Mouse (Mus musculus) limb, embryonic 15.5 days (tissue): ENCODE data around the gene Lpar5. TPM values are rescaled to one million over a fixed set of nuclear protein-coding genes. Genes with fewer than 3 reads are reported as not detected.
A peak's percentile ranks its signal among the peaks of the same experiment; 100 is the strongest.
"Not testable (repeated sequence)": the region's sequence is repeated elsewhere in the genome, so short reads cannot be mapped to it uniquely, and the experiment has no call there.

Experiments used
- ATAC-seq: fragments of 200-750 bp; cut with Nextera tagmentation; 2 replicates; pipeline ENCODE4 v1.8.0; 2017; ENCODE audit warnings: low read depth, moderate TSS enrichment; ENCODE audit not compliant: insufficient number of reproducible peaks, low FRiP score, low TSS enrichment
- H3K27ac ChIP-seq: fragments of 300-500 bp; sonication (generic); 2 replicates; pipeline ENCODE4 v1.5.1; 2015; ENCODE audit warnings: moderate library complexity, mild to moderate bottlenecking, inconsistent platforms
- H3K27me3 ChIP-seq: fragments of 300-500 bp; sonication (generic); 2 replicates; pipeline ENCODE4 v1.6.1; 2015; ENCODE audit warnings: inconsistent platforms
- H3K36me3 ChIP-seq: fragments of 300-500 bp; sonication (generic); 2 replicates; pipeline ENCODE4 v1.6.1; 2015; ENCODE audit warnings: inconsistent platforms
- H3K4me1 ChIP-seq: fragments of 300-500 bp; sonication (generic); 2 replicates; pipeline ENCODE4 v1.6.1; 2015; ENCODE audit warnings: inconsistent platforms
- H3K4me2 ChIP-seq: fragments of 300-500 bp; sonication (generic); 2 replicates; pipeline ENCODE4 v1.6.1; 2015; ENCODE audit warnings: mild to moderate bottlenecking, inconsistent platforms
- H3K4me3 ChIP-seq: fragments of 300-500 bp; sonication (generic); 2 replicates; pipeline ENCODE4 v1.5.1; 2015; ENCODE audit warnings: mild to moderate bottlenecking, inconsistent platforms
- H3K9ac ChIP-seq: fragments of 300-500 bp; sonication (generic); 2 replicates; pipeline ENCODE4 v1.6.1; 2015; ENCODE audit warnings: inconsistent platforms
- H3K9me3 ChIP-seq: fragments of 300-500 bp; sonication (generic); 2 replicates; pipeline ENCODE4 v1.6.1; 2016; ENCODE audit warnings: inconsistent platforms
- WGBS: fragments of 180-500 bp; shearing (Covaris S2); methylation state at CpG from one replicate; pipeline ENCODE4 v1.1.7; 2015; 5-methylcytosine and 5-hydroxymethylcytosine counted together
- polyA plus RNA-seq: library from polyadenylated mRNA; unstranded; fragments of >200 nt; fragmentation: Nextera tagmentation; extraction: Ambion mirVana; gene quantifications from 2 replicates; pipeline ENCODE4 v1.2.1, GENCODE M21; 2015

Gene Lpar5
- polyA plus RNA-seq, 1 experiment from 2014 or later: 6.5 TPM

DNA sequence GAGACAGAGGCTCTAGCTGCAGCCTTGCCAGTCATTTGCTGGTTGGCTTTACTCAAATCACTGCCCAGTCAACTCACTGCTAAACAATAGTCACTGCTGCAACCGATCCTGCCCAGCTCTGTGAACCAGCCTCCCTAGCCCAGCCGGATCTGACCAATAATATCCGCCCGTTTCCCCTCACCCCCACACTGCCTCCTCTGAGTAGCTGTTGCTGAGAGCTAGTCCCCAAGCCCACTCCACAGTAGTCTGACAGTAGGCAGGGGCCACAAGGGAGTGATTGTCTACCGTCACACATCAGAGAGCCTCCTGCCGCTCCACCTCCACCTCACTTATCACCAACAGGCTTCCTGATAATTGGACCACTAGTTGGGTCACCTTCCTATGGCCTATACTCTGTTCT, 6.2 kb upstream of the Lpar5 start:
- Histone ChIP-seq H3K9ac (no peak overlapping the region), H3K4me3 (no peak overlapping the region), H3K9me3 (no peaks in the 10 kb centered on the region), H3K27ac (no peak overlapping the region), H3K4me1 (peaks cover 7% of the 10 kb centered on the region; the same call in 1 of the 2 replicates), H3K4me2 (no peak overlapping the region), H3K36me3 (no peaks in the 10 kb centered on the region), H3K27me3 (no peaks in the 10 kb centered on the region)
- ATAC-seq: no peak
- 33% methylated on average over 6 of the region's 6 CpGs for whole genome bisulfite sequencing

DNA sequence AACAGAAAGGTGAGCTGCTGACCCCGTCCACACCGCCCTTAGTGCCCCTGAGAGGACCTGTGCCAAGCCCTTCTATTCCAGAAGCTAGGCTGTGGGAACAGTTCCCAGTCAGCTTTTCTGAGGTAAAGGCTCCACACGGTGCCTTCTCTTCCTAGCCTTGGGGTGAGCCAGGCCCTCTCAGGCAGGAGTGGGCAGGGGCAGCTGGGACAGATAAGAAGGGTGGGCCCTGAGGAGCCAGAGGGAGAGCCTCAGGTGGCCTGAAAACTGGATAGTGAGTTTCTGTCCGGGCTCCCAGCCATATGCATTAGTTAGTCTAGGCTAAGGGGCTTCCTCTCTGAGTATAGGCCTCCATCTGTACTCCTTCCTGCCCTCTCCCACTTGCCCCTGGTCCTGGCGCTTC, 5.2 kb upstream of the Lpar5 start:
- WGBS: 80% methylated on average over 5 of the region's 5 CpGs
- Histone ChIP-seq H3K4me1 (peaks cover 7% of the 10 kb centered on the region; the same call in 1 of the 2 replicates), H3K27me3 (no peaks in the 10 kb centered on the region), H3K4me2 (no peak overlapping the region), H3K27ac (peak overlapping the region; percentile 27; the same call in 1 of the 2 replicates), H3K4me3 (no peak overlapping the region), H3K9ac (no peak overlapping the region), H3K36me3 (no peaks in the 10 kb centered on the region), H3K9me3 (no peaks in the 10 kb centered on the region)
- no peak for ATAC-seq

DNA sequence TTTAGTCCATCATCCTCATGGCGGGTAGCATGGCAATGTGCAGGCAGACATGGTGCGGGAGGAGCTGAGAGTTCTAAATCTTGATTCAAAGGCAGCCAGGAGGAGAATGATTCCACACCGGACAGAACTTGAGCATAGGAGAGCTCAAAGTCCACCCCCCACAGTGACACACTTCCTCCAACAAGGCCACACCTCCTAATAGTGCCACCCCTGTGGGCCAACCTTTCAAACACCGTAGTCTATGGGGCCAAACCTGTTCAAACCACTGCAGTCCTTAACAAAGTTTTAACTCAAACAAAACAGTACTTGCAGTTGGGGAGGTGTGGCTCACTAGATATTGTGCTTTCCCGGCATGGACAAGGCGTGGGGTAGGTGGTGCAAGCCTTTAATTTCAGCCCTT, 3.8 kb upstream of the Lpar5 start:
- no peaks in the 10 kb centered on the region for H3K27me3 ChIP-seq
- no peak overlapping the region for H3K4me2 ChIP-seq
- H3K27ac ChIP-seq: no peak overlapping the region
- H3K9ac ChIP-seq: no peak overlapping the region
- 86% methylated on average over 6 of the region's 6 CpGs for WGBS
- no peak for ATAC-seq
- no peaks in the 10 kb centered on the region for H3K9me3 ChIP-seq
- no peaks in the 10 kb centered on the region for H3K36me3 ChIP-seq
- peaks cover 7% of the 10 kb centered on the region; the same call in 1 of the 2 replicates for H3K4me1 ChIP-seq
- no peak overlapping the region for H3K4me3 ChIP-seq

DNA sequence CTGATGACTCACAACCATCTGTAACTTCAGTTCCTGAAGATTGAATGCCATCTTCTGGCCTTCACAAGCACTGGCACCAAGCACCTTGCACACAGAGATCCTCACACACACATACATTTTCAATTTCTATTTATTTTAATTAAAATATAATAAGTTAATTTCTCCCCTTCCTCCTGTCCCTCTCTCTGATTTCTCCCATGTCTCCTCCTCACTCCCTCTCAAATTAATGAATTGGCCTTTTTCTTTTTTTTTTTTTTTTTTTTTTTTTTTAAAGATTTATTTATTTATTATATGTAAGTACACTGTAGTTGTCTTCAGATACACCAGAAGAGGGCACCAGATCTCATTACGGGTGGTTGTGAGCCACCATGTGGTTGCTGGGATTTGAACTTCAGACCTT, 2.5 kb upstream of the Lpar5 start:
- H3K4me1 ChIP-seq, H3K4me2 ChIP-seq, H3K9me3 ChIP-seq, H3K27ac ChIP-seq, H3K9ac ChIP-seq, ATAC-seq, H3K27me3 ChIP-seq, H3K36me3 ChIP-seq, H3K4me3 ChIP-seq: not testable (repeated sequence)
- WGBS: no CpG with 5 or more reads among the region's 1 CpGs

- WGBS: 76% methylated on average over 18 of the region's 18 CpGs
- Histone ChIP-seq H3K27me3 (no peaks in the 10 kb centered on the region), H3K4me1 (peaks cover 15% of the 10 kb centered on the region), H3K36me3 (no peaks in the 10 kb centered on the region), H3K9me3 (no peaks in the 10 kb centered on the region), H3K4me3 (no peak overlapping the region), H3K9ac (no peak overlapping the region), H3K27ac (peak overlapping the region; percentile 86), H3K4me2 (no peak overlapping the region)
- peak; percentile 42; the same call in 1 of the 2 replicates for ATAC-seq
Measured at GRCm38 (mm10) chr6:125071170-125071895, 3.6 kb downstream of the Lpar5 start.

GRCm38 (mm10) chr6:125071896-125072279, 4.2 kb downstream of the Lpar5 start:
- Histone ChIP-seq H3K9ac (no peak overlapping the region), H3K27me3 (no peaks in the 10 kb centered on the region), H3K9me3 (no peaks in the 10 kb centered on the region), H3K4me3 (no peak overlapping the region), H3K36me3 (no peaks in the 10 kb centered on the region), H3K27ac (peak overlapping the region; percentile 86), H3K4me2 (no peak overlapping the region), H3K4me1 (peaks cover 15% of the 10 kb centered on the region)
- ATAC-seq: peak; percentile 45
- WGBS: 10% methylated on average over 2 of the region's 2 CpGs

DNA sequence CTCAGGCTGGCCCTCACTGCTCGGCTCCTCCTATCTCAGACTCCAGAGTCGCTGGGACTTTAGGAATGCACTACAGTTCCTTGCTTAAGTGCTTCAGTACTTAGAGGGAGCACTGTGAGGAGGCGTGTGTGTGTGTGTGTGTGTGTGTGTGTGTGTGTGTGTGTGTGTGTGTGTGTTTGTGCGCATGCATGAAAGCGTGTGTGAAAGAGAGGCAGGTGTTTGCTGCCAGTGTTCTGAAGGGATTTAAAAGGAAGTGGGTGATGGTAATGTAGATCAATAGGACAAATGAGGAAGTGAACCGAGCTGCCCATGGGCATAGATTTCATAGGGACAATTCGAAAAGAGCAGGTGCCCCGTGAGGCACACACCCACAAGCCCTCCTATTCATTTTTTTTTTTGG, 6.1 kb downstream of the Lpar5 start:
- Histone ChIP-seq H3K4me1 (peaks cover 15% of the 10 kb centered on the region), H3K27me3 (no peaks in the 10 kb centered on the region), H3K36me3 (no peaks in the 10 kb centered on the region), H3K9ac (no peak overlapping the region), H3K4me3 (no peak overlapping the region), H3K9me3 (no peaks in the 10 kb centered on the region), H3K4me2 (no peak overlapping the region), H3K27ac (no peak overlapping the region)
- no peak for ATAC-seq
- 65% methylated on average over 8 of the region's 8 CpGs for WGBS

- WGBS: 26% methylated on average over 25 of the region's 25 CpGs
- ATAC-seq: peak; percentile 13; the same call in 1 of the 2 replicates
Measured at GRCm38 (mm10) chr6:125081394-125081793, 13.7 kb downstream of the Lpar5 start.

GRCm38 (mm10) chr6:125081797-125082560, 14.3 kb downstream of the Lpar5 start:
- Histone ChIP-seq H3K27ac (peak overlapping the region; percentile 85), H3K4me2 (peak overlapping the region; percentile 74), H3K9ac (peak overlapping the region; percentile 46), H3K27me3 (no peaks in the 10 kb centered on the region), H3K36me3 (no peaks in the 10 kb centered on the region), H3K4me1 (peaks cover 13% of the 10 kb centered on the region; the same call in 1 of the 2 replicates), H3K9me3 (no peaks in the 10 kb centered on the region), H3K4me3 (peak overlapping the region; percentile 46)
- WGBS: 24% methylated on average over 45 of the region's 45 CpGs
- ATAC-seq: peak; percentile 87

More at GRCm38 (mm10) chr6:125081394-125081793, 13.7 kb downstream of the Lpar5 start:
- Histone ChIP-seq H3K27me3 (no peaks in the 10 kb centered on the region), H3K4me3 (peak overlapping the region; percentile 46), H3K36me3 (no peaks in the 10 kb centered on the region), H3K9ac (peak overlapping the region; percentile 46), H3K4me1 (peaks cover 13% of the 10 kb centered on the region; the same call in 1 of the 2 replicates), H3K27ac (peak overlapping the region; percentile 85), H3K4me2 (peak overlapping the region; percentile 74), H3K9me3 (no peaks in the 10 kb centered on the region)

DNA sequence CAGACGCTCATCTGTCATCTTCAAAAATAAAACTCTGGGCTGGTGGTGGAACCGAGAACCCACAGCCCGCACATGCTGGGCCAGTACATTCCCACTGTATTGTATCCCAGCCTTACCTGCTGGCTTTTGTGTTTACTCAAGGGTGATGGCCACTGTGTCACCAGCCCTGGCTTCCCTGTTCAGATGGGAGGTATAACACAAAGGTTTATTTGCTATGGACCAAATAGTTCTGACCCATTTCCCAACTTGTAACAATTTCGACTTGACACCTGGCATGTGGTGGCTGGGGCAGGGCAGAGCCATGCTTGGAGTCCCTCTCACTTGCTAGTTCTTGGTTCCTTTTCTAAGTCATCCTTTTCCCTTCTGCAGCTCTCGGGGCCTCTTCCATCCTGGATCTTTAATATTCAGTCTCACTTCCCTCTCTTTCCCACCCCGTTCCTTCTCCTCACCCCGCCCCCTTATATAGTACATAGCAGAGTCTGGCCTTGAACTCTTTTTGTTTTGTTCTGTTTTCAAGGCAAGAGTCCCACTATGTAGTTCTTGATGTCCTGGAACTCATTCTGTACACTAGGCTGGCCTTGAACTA, 15.2 kb downstream of the Lpar5 start:
- H3K4me1 ChIP-seq: peaks cover 14% of the 10 kb centered on the region; the same call in 1 of the 2 replicates
- no peak overlapping the region for H3K4me3 ChIP-seq
- ATAC-seq: no peak
- H3K4me2 ChIP-seq: no peak overlapping the region
- no peaks in the 10 kb centered on the region for H3K9me3 ChIP-seq
- WGBS: 85% methylated on average over 7 of the region's 7 CpGs
- no peak overlapping the region for H3K9ac ChIP-seq
- no peak overlapping the region for H3K27ac ChIP-seq
- no peaks in the 10 kb centered on the region for H3K27me3 ChIP-seq
- no peaks in the 10 kb centered on the region for H3K36me3 ChIP-seq

GRCm38 (mm10) chr6:125084424-125084823, 16.7 kb downstream of the Lpar5 start:
- H3K27me3 ChIP-seq: no peaks in the 10 kb centered on the region
- H3K36me3 ChIP-seq: no peaks in the 10 kb centered on the region
- no peak for ATAC-seq
- no peak overlapping the region for H3K9ac ChIP-seq
- peaks cover 30% of the 10 kb centered on the region for H3K4me1 ChIP-seq
- H3K9me3 ChIP-seq: no peaks in the 10 kb centered on the region
- H3K27ac ChIP-seq: no peak overlapping the region
- no peak overlapping the region for H3K4me3 ChIP-seq
- WGBS: 3% methylated on average over 4 of the region's 4 CpGs
- H3K4me2 ChIP-seq: no peak overlapping the region

DNA sequence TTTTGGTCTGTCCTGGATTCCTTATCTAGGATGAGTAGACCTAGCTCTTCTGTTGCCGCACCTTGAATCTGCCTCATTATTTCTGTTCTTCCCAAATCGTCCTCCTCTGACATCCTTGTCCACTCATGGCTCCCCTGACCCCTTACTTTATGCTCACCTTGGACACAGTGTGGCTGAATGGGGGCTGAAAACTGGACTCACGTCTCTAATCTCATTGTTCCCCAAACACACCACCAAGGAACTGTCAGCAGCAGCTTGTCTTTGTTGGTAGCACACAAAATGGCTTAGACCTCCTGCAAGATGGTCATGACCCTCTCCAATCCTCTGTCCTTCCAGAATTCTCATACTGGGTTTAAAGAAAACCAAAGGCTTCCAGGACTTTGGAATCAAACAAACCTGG, 20.2 kb downstream of the Lpar5 start:
- no peak for ATAC-seq
- Histone ChIP-seq H3K4me3 (no peak overlapping the region), H3K27me3 (no peaks in the 10 kb centered on the region), H3K9me3 (no peaks in the 10 kb centered on the region), H3K4me1 (peaks cover 33% of the 10 kb centered on the region), H3K4me2 (no peak overlapping the region), H3K27ac (peak overlapping the region; percentile 95), H3K9ac (no peak overlapping the region), H3K36me3 (no peaks in the 10 kb centered on the region)
- 85% methylated on average over 3 of the region's 3 CpGs for WGBS
